Mouse (Mus musculus) right cerebral cortex, postnatal 10 days (tissue): ENCODE measurements at regions not wholly inside any gene's neighbourhood (a gene's known extent, or its start where the extent isn't known, plus 50 kb on each side); places are given as distances from the start of the nearest gene placed in this dataset.

Experiments used
- DNase-seq, 2 experiments: peaks; one replicate each; pipeline ENCODE4 v3.0.0; 2021; ENCODE audit warnings: low spot score in 2 of 2

DNA sequence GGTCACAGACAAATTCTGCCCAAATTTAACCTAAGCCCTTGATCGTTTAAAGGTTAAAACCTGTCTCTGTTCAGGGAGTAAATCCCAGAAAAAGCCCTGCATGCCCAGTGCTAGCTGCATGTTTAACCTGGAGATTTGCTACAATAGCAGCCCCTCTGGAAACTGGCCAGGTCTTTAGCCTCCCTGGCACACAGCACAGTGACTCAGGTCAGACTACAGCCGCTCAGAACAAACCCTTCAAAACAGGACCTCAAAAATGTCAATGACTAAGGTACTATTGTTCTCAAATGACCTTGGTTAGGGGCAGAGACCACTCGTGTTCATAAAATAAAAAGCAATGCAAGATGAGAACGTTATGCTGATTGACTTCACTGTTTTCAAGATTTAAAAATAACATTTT lies 101.8 kb upstream of the Ccn2 start:
- no peak for DNase-seq

DNA sequence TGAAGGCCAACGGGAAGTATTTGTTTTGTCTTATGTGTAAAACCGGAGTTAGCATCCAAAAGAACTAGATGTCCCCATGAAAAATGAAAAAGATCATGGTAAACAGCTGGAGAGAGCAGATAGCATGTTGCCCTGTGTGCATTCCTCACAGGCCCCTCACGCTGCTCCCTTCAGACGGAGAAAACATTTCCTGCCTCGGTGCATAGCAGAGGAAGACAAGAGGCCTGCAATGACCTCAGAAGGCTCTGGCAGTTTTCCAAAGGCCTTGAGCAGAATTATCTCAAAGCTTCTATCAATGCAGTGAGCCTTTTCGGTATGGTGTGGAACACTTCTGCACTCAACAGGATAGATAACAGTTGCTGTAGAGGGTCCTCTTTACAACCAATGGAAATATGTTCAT lies 101.3 kb upstream of the Ccn2 start:
- no peak for DNase-seq

DNA sequence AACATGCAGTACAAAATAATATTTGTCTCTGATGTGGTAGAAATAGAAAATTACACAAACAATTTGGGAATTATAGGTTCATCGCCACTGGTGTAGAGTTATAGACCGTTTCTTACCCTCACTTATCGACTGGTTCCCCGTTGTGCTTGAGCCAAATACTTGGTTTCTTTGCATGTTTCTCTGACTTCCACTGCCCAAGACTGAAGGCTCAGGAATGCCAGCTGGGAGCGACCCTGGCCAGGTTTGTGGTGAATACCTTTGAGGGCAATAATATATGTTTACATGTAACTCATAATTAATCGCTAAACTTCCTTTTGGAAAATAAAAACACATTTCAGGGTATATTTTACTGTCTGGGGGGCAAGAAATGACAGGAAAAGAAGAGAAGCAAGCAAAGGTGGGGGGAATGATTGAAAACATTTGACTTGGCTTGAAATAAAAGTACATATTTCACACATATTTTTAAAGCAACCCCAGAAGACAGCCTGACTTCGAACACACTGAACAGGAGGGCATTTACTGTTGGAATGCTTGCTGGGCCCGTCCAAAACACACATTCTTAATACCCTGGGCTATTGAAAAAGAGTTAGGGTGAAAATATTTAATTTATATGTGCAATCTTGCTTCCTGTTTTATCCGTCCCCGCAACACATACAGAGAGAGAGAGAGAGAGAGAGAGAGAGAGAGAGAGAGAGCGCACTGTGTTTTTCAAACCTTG lies 75.3 kb upstream of the Ccn2 start:
- no peak for DNase-seq

DNA sequence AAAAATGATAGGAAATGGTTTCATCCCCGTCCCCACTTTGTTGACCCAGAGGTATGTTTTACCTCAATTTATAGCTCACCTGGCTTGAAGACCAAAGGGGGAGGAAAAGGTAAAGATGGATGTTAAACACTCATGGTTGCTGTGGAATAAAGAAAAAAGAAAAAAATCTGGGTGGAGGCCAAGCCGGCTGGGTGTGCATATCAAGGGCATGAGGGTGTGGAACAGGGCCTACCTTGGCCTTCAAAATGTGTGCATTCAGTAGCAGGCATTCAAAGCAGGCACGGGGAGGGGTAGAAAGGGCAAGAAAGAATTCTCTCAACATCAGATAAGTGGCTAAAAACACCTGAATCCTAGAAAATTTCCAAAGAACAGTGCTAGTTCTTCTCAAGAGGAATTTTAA lies 74.7 kb upstream of the Ccn2 start:
- DNase-seq: no peak

DNA sequence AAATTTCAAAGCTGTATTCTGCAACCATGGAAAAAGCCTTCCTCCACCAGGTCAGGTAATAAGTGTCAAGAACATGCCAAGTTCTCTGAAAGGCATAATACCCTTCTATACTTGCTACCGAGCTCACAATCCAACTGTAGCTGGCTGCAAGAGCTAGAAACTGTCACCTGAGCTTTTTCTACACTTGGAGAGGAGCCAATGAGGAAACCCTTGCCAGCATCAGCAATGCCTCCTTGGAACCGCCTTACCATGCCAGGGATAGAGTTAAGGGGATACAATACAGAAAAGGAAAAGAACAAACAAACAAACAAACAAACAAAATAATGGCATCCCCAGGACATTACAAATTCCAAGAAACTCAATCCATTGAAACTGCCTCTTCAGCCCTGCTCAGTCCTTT lies 62.5 kb upstream of the Ccn2 start:
- DNase-seq: no peak

DNA sequence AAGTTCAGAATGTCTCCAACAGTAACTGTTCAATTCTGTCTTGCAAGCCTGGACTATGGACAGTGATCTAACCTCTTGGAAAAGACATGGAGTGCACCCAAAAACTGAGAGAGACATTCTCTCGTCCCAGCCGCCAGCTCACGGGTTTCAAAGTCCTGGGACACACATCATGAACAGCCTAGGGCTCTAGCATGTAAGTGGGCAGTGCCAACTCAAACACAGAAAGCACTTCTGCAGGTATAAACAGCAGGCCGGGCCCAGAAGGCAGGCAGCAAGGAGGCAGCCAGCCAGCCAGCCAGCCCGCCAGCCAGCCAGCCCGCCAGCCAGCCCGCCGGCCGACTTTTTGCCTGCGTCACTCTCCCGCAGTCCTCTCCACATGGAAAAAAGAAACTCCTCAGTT lies 60.3 kb upstream of the Ccn2 start:
- no peak for DNase-seq

DNA sequence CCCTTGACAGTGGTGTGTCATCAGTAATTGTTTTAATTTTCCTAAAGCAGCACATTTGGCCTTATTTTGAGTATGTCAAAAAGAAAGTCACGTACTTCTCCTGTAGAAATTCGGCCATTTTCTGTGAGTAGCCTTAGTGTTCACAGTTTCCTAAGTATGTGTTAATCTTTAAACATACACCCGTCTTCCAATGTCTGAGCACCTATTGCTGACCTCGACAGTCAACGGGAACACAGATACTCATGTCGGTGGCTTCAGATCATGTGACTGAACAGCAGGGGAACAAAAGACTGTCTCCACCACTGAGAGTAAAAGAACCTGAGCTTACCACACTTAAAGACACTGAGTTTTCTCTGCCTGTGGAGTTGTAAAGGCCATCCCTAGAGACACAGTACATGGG lies 59.8 kb upstream of the Ccn2 start:
- DNase-seq: no peak

DNA sequence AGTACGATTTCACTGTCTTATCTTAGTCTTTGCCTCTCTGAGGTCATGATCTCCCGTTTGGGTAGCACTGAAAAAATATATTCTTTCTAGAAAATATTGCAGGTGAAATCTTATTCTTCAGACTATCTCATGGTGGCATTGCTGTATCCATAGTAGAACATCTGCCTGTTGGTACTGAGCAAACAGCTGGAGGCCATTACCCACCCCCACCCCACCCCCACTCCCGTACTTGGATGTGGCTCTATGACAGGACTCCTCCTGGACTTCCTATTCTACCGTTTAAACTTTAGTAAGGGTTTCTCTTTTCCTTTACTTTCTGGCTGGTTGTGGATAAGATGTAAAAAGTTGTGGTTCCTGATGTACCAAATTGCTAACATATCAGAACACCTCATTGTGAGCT lies 53.3 kb upstream of the Ccn2 start:
- DNase-seq: no peak
